Mouse (Mus musculus): ENCODE data around the gene Ier3. TPM values are rescaled to one million over a fixed set of nuclear protein-coding genes. Genes with fewer than 3 reads are reported as not detected.

Ier3 gene
- polyA plus RNA-seq, 1 experiment: 14.8 TPM

- TF ChIP-seq GATA1 (IDR thresholded peaks at IDR 0.05; ENCODE audit: low read length) (no peak), TAL1 (IDR thresholded peaks at IDR 0.05; ENCODE audit: low read length) (no peak)
- Histone ChIP-seq H3K4me3 (replicated peaks) (no peak overlapping the region), H3K4me1 (ENCODE audit: control insufficient read depth) (peaks cover 38% of the 10 kb centered on the region), H3K27me3 (ENCODE audit: control insufficient read depth) (peaks cover 12% of the 10 kb centered on the region), H3K9me3 (ENCODE audit: control insufficient read depth, low read length) (no peaks in the 10 kb centered on the region), H3K36me3 (ENCODE audit: control insufficient read depth) (peaks cover 66% of the 10 kb centered on the region)
Measured at GRCm38 (mm10) chr17:35859371-35859770, 37.9 kb downstream of the Ier3 start.

GRCm38 (mm10) chr17:35859835-35860234 is 38.4 kb downstream of the Ier3 start:
- TF ChIP-seq TAL1 (IDR thresholded peaks at IDR 0.05; ENCODE audit: low read length) (no peak), GATA1 (IDR thresholded peaks at IDR 0.05; ENCODE audit: low read length) (no peak)
- Histone ChIP-seq H3K4me1 (ENCODE audit: control insufficient read depth) (peaks cover 42% of the 10 kb centered on the region), H3K4me3 (replicated peaks) (no peak overlapping the region), H3K27me3 (ENCODE audit: control insufficient read depth) (peaks cover 17% of the 10 kb centered on the region), H3K9me3 (ENCODE audit: control insufficient read depth, low read length) (no peaks in the 10 kb centered on the region), H3K36me3 (ENCODE audit: control insufficient read depth) (peaks cover 66% of the 10 kb centered on the region)

- TF ChIP-seq GATA1 (IDR thresholded peaks at IDR 0.05; ENCODE audit: low read length): no peak
- Histone ChIP-seq H3K36me3 (ENCODE audit: control insufficient read depth) (peaks cover 57% of the 10 kb centered on the region), H3K27me3 (ENCODE audit: control insufficient read depth) (peaks cover 27% of the 10 kb centered on the region), H3K4me3 (replicated peaks) (peak overlapping the region; percentile 88), H3K4me1 (ENCODE audit: control insufficient read depth) (peaks cover 52% of the 10 kb centered on the region), H3K9me3 (ENCODE audit: control insufficient read depth, low read length) (peaks cover 4% of the 10 kb centered on the region; the same call in 1 of the 2 replicates)
Measured at GRCm38 (mm10) chr17:35860831-35861197, 39.3 kb downstream of the Ier3 start.

- TF ChIP-seq GATA1 (IDR thresholded peaks at IDR 0.05; ENCODE audit: low read length) (no peak), TAL1 (IDR thresholded peaks at IDR 0.05; ENCODE audit: low read length) (no peak)
- Histone ChIP-seq H3K27me3 (ENCODE audit: control insufficient read depth) (peaks cover 32% of the 10 kb centered on the region), H3K9me3 (ENCODE audit: control insufficient read depth, low read length) (peaks cover 9% of the 10 kb centered on the region; the same call in 1 of the 2 replicates), H3K4me3 (replicated peaks) (peak within 1 kb of the TSS; percentile 88), H3K4me1 (ENCODE audit: control insufficient read depth) (peaks cover 57% of the 10 kb centered on the region), H3K36me3 (ENCODE audit: control insufficient read depth) (peaks cover 52% of the 10 kb centered on the region)
Measured at GRCm38 (mm10) chr17:35861198-35861857, 39.8 kb downstream of the Ier3 start, which contains the start of gene Nrm. TSS of gene Nrm (plus strand) at chr17:35861318.

GRCm38 (mm10) chr17:35864832-35865353 is 43.4 kb downstream of the Ier3 start:
- Histone ChIP-seq H3K9me3 (ENCODE audit: control insufficient read depth, low read length) (peaks cover 16% of the 10 kb centered on the region; the same call in 1 of the 2 replicates), H3K4me3 (replicated peaks) (no peak overlapping the region), H3K36me3 (ENCODE audit: control insufficient read depth) (peaks cover 19% of the 10 kb centered on the region), H3K27me3 (ENCODE audit: control insufficient read depth) (peaks cover 68% of the 10 kb centered on the region), H3K4me1 (ENCODE audit: control insufficient read depth) (peaks cover 72% of the 10 kb centered on the region)
- TF ChIP-seq TAL1 (IDR thresholded peaks at IDR 0.05; ENCODE audit: low read length): no peak
- no peak for TF ChIP-seq GATA1 (IDR thresholded peaks at IDR 0.05; ENCODE audit: low read length)

GRCm38 (mm10) chr17:35865481-35866280 is 44.2 kb downstream of the Ier3 start, which contains the start of gene Ppp1r18:
TSS of gene Ppp1r18 (plus strand) at chr17:35865593.
- H3K4me3 ChIP-seq (replicated peaks): peak within 1 kb of the TSS; percentile 53
- peaks cover 18% of the 10 kb centered on the region for H3K36me3 ChIP-seq (ENCODE audit: control insufficient read depth)
- peaks cover 16% of the 10 kb centered on the region; the same call in 1 of the 2 replicates for H3K9me3 ChIP-seq (ENCODE audit: control insufficient read depth, low read length)
- peaks cover 67% of the 10 kb centered on the region for H3K4me1 ChIP-seq (ENCODE audit: control insufficient read depth)
- peaks cover 76% of the 10 kb centered on the region for H3K27me3 ChIP-seq (ENCODE audit: control insufficient read depth)
- TF ChIP-seq TAL1 (IDR thresholded peaks at IDR 0.05; ENCODE audit: low read length): no peak
- TF ChIP-seq GATA1 (IDR thresholded peaks at IDR 0.05; ENCODE audit: low read length): no peak

- Histone ChIP-seq H3K9me3 (ENCODE audit: control insufficient read depth, low read length) (peaks cover 21% of the 10 kb centered on the region), H3K4me3 (replicated peaks) (peak overlapping the region; percentile 53), H3K27me3 (ENCODE audit: control insufficient read depth) (peaks cover 82% of the 10 kb centered on the region), H3K4me1 (ENCODE audit: control insufficient read depth) (peaks cover 60% of the 10 kb centered on the region), H3K36me3 (ENCODE audit: control insufficient read depth) (peaks cover 18% of the 10 kb centered on the region)
- TF ChIP-seq GATA1 (IDR thresholded peaks at IDR 0.05; ENCODE audit: low read length): no peak
- no peak for TF ChIP-seq TAL1 (IDR thresholded peaks at IDR 0.05; ENCODE audit: low read length)
Measured at GRCm38 (mm10) chr17:35866281-35866831, 44.9 kb downstream of the Ier3 start.

GRCm38 (mm10) chr17:35866911-35867890 is 45.7 kb downstream of the Ier3 start:
- peaks cover 55% of the 10 kb centered on the region for H3K4me1 ChIP-seq (ENCODE audit: control insufficient read depth)
- H3K4me3 ChIP-seq (replicated peaks): peak overlapping the region; percentile 53
- peaks cover 18% of the 10 kb centered on the region for H3K36me3 ChIP-seq (ENCODE audit: control insufficient read depth)
- TF ChIP-seq GATA1 (IDR thresholded peaks at IDR 0.05; ENCODE audit: low read length): no peak
- no peak for TF ChIP-seq TAL1 (IDR thresholded peaks at IDR 0.05; ENCODE audit: low read length)
- H3K27me3 ChIP-seq (ENCODE audit: control insufficient read depth): peaks cover 85% of the 10 kb centered on the region
- peaks cover 23% of the 10 kb centered on the region for H3K9me3 ChIP-seq (ENCODE audit: control insufficient read depth, low read length)

All from erythroblast, embryonic 14.5 days (primary cell).